8 mouse cellular contexts compared by ENCODE assay signal in genomic region chr1:155229464-155230411, GRCm38 (mm10). TPM values are rescaled to one million over a fixed set of nuclear protein-coding genes. Genes with fewer than 3 reads are reported as not detected.
DNase-seq lines count a peak whose midpoint lies in the region; TF ChIP-seq lines count a peak whose summit lies in the region.

No protein-coding gene starts in this region.

- TF ChIP-seq POLR2A in cortical plate, adult 2 months (IDR thresholded peaks at IDR 0.05; ENCODE audit: extremely low read depth, insufficient read depth, low read length), result no peak

- H3K4me1 ChIP-seq in cortical plate, adult 2 months (ENCODE audit: control insufficient read depth, insufficient read depth, low read length), result peaks cover 18% of the 10 kb centered on the region

- intact Hi-C loops in gastrocnemius, postnatal 36 days (cut with DNase I), result no loop called here

- H3K4me3 ChIP-seq in layer of hippocampus, adult 2 months, result no peak overlapping the region
- no peak overlapping the region for H3K4me3 ChIP-seq in cortical plate, adult 2 months (ENCODE audit: insufficient read depth, low read length)

- peak overlapping the region; percentile 83 for H3K27ac ChIP-seq in layer of hippocampus, adult 2 months
- peak overlapping the region; percentile 76 for H3K27ac ChIP-seq in cortical plate, adult 2 months (ENCODE audit: insufficient read depth, low read length)

- no peak for TF ChIP-seq CTCF in layer of hippocampus, adult 2 months (conservative IDR thresholded peaks at IDR 0.05)
- TF ChIP-seq CTCF in cortical plate, adult 2 months (IDR thresholded peaks at IDR 0.05; ENCODE audit: extremely low read depth, insufficient read depth, low read length), result no peak

- no peak for DNase-seq in layer of hippocampus, adult 2 months (ENCODE audit: low spot score in 2 of 2)
- no peak for DNase-seq in layer of hippocampus, postnatal 14 days (ENCODE audit: low spot score in 2 of 2)
- DNase-seq in gastrocnemius, postnatal 36 days, result peak; percentile 68 to 69
- DNase-seq in kidney, postnatal 4 days, result peak; percentile 38 to 62
- peak; percentile 90 for DNase-seq in retina, postnatal 1 day
- DNase-seq in thymus, postnatal 4 days, result no peak
- no peak for DNase-seq in thymus, adult 18-20 months

RNA-seq across cellular contexts. Expression of gene BC034090, which starts 14.5 kb away (rescaled TPM):
- 1 to 10 TPM; 7.9 to 8.2 TPM for total RNA-seq in layer of hippocampus, adult 2 months (2021)
- total RNA-seq in layer of hippocampus, postnatal 14 days (2021), result 1 to 10 TPM; 6.7 to 8.3 TPM
- polyA plus RNA-seq in cortical plate, adult 2 months (2012; rRNA removed), result 13.2 and 14.2 TPM in 2 replicates
- 1 to 10 TPM in 1 of 2 experiments, under 1 TPM in 1; 0.94 to 1.7 TPM for total RNA-seq in gastrocnemius, postnatal 36 days (2021)

Comparison
In these comparisons a context has a peak if more than half of its experiments do, and no peak if none do; other contexts are left out.
1. DNase-seq: peak in gastrocnemius, postnatal 36 days (2 of 2), kidney, postnatal 4 days (2 of 2) and retina, postnatal 1 day (single experiment); none in layer of hippocampus, adult 2 months (0 of 2), layer of hippocampus, postnatal 14 days (0 of 2), thymus, postnatal 4 days (single experiment) and thymus, adult 18-20 months (0 of 2).